Mouse (Mus musculus): ENCODE measurements at regions not wholly inside any gene's neighbourhood (a gene's known extent, or its start where the extent isn't known, plus 50 kb on each side); places are given as distances from the start of the nearest gene placed in this dataset.
A peak's percentile ranks its signal among the peaks of the same experiment; 100 is the strongest.
"Not testable (repeated sequence)": the region's sequence is repeated elsewhere in the genome, so short reads cannot be mapped to it uniquely, and the experiment has no call there.

- DNase-seq (ENCODE audit: low read depth, low spot score), result no peak
Measured at GRCm38 (mm10) chr14:15061966-15062860, 259.0 kb downstream of the Nek10 start.

DNA sequence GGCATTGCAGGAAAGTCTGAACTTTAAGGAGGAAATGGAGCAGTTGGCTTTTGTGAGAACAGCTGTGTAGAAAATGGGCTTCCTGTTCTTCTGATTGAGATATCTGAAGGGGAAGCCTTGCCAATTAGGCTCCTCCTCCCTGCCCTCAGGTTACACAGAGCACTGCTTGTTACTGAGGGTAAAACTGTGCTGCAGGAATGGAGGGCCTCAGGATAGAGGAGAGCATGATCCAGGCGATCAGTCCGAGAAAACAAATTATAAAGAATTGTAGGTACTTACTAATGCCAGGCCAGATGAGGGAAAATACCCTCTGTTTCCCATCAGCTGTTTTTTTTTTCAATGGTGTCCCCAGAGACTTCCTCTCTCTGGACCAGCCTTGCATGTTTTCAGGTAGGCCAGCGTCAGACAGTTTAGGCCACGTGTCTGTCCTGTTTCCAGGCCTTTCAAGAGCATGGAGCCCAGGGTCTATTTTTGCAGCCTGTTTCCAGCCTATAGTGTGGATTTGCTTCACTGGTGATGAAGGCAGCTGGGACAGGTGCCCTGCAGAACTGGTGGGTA lies 259.7 kb downstream of the Nek10 start:
- DNase-seq (ENCODE audit: low read depth, low spot score), result peak; percentile 24

GRCm38 (mm10) chr14:15064991-15065525 lies 261.8 kb downstream of the Nek10 start:
- DNase-seq (ENCODE audit: low read depth, low spot score), result peak; percentile 48

DNA sequence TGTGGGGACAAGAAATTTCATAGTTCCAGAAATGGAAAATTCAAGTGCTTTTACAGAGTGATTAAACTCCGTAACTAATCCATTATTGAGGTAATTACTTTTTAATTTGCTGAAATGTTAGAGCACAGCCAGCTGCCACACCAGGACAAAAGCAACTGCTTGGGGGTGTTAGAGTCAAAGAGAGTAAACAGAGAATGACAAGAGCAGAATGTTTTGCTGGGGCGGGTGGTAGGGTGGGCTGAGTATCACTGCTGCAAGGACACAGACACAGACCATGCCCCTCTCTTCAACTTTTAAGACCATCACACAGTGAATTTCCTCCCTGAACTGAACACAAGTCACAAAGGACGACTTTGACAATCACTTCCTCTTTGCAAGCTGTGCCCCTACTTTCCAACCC lies 272.7 kb downstream of the Nek10 start:
- DNase-seq (ENCODE audit: low read depth, low spot score), result no peak

- DNase-seq (ENCODE audit: low read depth, low spot score), result no peak
Measured at GRCm38 (mm10) chr14:15082889-15083288, 279.7 kb downstream of the Nek10 start.

GRCm38 (mm10) chr14:15083812-15084211 lies 280.6 kb downstream of the Nek10 start:
- DNase-seq (ENCODE audit: low read depth, low spot score), result no peak

DNA sequence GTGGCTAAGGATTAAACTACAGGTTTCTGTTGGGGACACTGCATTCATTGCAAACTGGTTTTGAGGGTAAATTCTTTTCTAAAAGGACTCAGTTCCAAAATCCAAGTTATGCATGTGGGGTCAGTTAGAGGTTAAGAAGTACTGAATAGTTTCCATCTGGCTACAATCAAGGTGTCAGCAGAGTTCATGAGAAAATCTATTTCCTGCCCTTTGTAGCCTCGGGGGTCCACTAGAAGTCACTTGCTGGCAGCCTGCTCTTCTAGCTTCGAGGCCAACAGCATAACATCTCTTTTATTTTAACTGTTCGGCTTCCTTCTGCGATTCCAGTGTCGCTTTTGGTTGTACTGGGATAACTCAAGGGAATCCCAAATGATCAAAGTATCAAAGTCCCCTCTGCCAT lies 283.8 kb downstream of the Nek10 start:
- no peak for DNase-seq (ENCODE audit: low read depth, low spot score)

DNA sequence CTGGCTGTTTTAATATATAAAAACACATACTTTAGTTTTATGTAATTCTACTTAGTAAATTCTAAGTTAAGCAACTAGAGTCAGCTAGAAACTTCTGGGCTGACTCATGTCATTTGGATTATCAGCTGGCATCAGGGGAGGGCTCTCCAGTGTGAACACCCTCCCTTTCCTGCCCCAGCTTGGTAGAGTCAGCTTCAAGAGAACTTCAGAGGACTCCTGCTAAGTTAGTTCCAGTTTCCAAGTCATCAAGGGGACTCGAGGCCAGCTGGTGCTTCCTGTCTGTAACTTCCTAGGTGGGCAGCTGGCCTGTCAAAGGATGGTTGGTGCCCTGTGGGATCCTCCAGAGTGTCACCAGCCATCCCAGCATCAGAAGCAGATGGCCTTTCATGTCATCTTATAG lies 293.6 kb downstream of the Nek10 start:
- no peak for DNase-seq (ENCODE audit: low read depth, low spot score)

DNA sequence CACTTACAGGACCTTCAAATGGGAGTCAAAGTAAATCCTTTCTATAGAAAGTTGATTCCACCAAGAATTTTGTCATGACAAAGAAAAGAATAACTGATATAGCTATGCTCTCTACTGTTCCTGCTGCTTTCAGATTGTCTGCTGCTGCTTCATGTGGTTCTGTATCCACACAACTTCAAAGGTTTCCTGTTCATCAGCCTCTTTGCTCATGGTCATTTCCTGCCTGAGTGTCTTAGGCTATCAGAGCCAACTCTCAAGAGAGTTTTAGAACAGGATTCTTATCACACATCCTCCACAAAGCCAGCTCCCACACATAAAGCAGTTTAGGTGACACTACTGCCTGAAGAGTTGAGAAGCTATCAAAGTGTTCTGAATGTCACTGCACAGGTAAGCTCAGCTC lies 296.7 kb downstream of the Nek10 start:
- DNase-seq (ENCODE audit: low read depth, low spot score), result no peak

DNA sequence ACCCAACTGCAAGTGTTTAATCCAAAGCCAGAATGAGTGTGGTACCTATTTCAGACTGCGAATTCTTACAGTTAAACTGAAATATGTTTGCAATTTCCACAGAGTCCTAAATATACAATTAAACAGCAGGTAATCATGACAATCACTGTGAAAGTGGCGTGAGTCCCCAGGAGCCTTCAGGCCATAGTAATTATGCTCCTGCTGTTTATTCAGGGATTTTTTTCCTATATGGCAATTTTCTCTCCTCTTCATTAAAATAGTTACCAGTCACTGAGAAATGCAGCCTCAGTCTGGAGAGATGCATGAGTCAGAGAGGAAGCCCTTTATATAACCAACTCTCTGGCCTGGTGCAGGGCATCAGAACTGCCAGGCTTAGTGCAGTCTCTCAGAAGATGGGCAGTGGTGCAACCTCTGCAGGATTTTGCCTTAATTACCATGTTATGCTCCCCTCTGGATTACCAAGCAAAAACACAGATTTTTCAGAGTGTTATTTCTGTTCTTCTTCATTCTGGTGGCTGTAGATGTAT lies 304.6 kb downstream of the Nek10 start:
- peak; percentile 78 for DNase-seq (ENCODE audit: low read depth, low spot score)

DNA sequence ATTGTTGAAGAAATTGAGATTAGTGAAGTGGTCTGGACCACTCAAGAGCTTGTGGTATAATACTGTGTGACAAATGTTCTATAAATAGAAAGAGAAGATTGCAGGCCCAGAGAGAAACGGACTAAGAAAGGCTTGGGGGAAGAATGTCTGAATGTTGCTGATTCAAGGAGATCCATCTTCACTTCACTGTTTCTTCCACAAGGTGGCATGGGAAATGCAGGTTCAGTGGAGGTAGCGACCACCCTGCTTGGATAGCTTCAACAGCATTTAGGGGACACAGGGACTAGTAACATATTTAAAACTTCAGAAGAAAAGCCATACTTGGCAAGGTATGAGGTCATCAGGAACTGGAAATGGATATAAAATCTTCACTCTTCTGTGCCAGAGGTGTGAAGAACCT lies 316.5 kb downstream of the Nek10 start:
- DNase-seq (ENCODE audit: low read depth, low spot score), result peak; percentile 43

GRCm38 (mm10) chr14:15128157-15128556 lies 310.6 kb downstream of the Lrrc3b start:
- no peak for DNase-seq (ENCODE audit: low read depth, low spot score)

GRCm38 (mm10) chr14:15140871-15141270 lies 297.9 kb downstream of the Lrrc3b start:
- not testable (repeated sequence) for DNase-seq (ENCODE audit: low read depth, low spot score)

- DNase-seq (ENCODE audit: low read depth, low spot score), result no peak
Measured at GRCm38 (mm10) chr14:15142839-15143238, 295.9 kb downstream of the Lrrc3b start.

DNA sequence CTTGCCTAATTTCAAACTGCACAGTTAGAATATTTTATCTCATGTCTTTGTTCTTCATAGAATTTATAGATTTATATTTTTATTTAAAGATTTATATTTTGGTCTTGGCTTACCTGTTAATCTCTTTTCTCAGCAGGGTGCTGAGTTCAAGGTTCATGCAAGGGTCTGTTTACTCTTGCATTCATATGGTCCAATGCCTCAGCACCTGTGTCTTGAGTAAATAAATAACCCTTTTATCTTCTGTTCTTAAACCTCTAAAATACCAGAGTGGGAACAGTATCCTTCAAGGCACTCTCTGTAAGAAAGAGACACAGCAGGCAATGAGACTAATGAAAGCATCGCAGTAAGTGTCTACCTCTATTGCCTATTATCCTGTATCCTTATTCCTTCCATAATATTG lies 290.3 kb downstream of the Lrrc3b start:
- no peak for DNase-seq (ENCODE audit: low read depth, low spot score)
